Mouse (Mus musculus): ENCODE measurements around the gene Fzd4.

DNA sequence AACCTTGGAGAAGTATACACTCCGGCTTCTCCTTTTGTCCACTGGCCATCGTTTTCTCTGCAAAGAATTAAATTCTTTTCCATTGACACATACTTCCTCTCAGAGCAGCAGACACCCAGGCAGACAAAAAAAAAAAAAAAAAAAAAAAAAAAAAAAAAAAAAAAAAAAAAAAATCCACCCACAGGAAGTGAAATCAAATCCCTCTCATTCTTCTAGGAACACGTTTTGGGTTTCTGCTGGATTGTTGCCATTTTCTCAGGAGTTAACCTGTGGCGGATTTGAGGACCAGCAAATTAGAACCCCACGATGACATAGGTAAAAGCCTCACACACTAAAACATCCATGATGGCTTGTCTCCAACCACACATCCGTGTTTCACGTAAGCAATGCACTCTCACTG is 37.1 kb downstream of the Fzd4 start:
- TF ChIP-seq EP300 (IDR thresholded peaks at IDR 0.05; ENCODE audit: insufficient read depth, low read depth, low read length), result no peak
- no peak for TF ChIP-seq CTCF (IDR thresholded peaks at IDR 0.05; ENCODE audit: low read depth, low read length)
- TF ChIP-seq POLR2A (IDR thresholded peaks at IDR 0.05; ENCODE audit: insufficient read depth, low read length), result no peak
